Mouse (Mus musculus): ENCODE data around the gene Tspyl3.

Gene Tspyl3

DNA sequence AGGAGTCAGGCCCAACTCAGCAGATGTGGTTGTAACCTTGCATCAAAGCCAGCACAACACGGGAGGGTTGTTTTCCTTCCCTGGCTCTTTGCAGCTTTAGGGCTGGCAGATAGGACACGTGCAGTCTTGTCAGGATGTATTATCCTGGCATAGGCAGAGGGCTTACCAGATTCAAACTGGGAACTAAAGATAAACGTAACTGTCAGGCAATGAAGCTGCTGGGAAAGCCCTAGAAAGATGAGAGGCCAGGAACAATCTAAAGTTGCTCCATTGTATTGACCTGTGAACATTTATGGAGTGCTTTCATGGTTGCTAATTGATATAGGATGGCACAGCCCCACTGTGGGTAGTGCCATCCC lies 333 bp upstream of the Tspyl3 start:
- no peak for DNase-seq

DNA sequence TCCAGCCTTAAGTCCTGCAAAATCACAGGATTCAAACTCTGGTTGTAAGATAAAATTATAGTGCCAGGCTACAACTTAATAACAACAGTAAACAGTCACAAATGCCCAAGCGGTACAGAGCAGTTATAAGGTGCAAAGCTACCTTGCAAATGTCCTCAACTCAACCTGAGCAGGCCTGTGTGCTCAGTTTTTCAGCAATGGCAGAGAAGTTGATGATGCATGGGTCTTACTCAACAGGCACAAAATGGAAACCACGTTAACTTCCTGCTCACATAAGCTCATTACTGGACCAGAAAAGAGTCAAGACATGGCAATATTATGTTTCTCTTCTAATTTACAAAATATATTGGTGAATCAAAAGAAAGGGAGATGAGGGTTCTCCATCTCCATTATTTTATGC lies 2.7 kb downstream of the Tspyl3 start:
- no peak for DNase-seq

DNA sequence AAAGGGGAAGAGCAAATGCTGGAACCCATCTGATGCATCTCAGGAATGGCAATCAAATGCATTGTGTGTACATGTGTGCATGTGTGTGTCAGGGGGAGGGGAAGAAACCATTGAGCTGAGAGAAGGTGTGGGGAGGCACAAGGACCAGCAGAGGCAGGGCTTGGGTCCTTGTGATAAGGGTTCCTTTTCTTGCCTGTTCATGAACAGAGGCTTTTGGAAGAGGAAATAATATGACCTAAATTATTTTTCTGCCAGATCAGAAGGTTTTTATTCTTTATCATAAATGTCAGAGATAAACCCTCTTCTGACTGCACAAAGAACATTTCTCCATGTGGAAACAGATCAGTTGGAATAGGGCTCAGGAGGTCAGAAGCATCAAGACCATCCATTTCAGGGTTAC lies 3.1 kb downstream of the Tspyl3 start:
- no peak for DNase-seq

DNA sequence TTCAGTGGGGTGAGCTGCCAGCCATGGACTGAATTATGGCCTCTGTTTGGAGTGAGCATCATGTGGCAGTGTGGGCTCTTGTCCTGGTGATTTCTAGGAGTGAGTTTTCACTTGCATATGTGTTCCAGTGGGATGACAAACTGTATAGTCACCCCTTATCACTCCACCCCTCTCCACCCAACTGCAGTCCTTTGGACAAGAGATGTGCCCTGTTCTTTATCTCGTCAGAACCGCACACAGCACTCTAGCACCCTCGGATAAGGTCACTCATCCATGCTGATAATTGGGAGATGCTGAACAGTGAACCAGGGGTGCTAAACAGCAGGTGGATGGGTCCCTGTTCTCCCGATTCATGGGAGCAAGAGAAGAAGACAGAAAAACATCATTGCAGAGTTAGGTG lies 3.6 kb downstream of the Tspyl3 start:
- DNase-seq = no peak

DNA sequence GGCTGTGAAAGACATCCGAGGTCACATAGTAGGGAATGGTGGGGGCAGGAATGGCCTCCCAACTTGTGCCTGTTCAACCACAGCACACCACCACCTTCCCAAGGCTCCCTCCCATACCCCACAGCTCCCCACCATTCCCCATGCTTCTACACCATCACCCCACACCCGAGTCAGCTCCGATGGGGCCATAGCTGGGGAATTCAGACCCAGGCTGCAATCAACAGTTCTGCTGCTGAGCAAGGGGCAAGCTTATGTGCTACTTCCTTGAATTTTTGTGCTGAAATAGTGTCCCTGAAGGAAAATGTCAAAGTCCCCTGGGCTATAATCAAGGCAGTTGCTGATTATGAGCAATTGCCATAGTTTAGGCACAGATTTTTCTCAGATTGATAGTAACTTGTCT lies 6.7 kb downstream of the Tspyl3 start:
- DNase-seq = no peak

DNA sequence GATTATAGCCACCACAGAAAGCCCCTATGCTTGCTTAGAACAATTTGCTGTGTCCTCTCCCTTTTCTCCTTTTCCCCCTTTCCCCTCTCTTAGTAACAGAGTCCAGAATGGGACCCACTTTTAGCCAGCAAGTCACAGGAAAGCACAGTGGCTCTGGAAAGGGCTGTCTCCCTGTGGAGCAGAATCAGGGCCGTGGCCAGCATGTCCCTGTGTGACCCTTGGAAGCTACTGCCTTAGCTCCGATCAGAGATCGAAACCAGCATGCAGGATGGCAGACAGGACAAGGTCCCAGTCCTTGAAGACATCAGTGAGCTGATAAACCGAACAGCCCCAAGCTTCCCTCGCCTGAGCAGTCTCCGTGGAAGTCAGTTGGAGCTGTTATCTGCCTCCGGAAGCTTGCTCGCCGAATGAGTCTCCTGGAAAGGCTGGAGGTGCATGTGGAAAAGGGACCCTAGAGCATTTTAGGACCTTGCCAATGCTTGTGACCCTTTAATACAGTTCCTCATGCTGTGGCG lies 7.4 kb downstream of the Tspyl3 start:
- no peak for DNase-seq

DNA sequence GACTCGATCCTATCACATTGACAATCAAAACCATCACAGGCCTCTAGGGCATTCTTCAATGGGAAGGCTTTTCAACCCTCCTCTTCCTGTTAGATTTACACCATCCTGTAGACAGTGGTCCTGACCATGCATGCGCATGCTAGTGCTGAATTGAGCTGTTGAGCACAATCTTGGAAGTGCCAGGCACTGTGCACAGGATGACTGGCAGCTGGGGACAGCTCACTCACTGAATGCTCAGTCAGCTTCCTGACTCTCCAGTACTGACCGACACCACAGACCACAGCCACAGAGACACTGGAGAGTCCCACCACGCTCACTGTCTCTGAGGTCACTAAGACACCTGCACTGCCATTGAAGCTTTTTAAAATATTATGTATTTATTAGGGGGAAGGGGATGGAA lies 9.8 kb downstream of the Tspyl3 start:
- DNase-seq = no peak

DNA sequence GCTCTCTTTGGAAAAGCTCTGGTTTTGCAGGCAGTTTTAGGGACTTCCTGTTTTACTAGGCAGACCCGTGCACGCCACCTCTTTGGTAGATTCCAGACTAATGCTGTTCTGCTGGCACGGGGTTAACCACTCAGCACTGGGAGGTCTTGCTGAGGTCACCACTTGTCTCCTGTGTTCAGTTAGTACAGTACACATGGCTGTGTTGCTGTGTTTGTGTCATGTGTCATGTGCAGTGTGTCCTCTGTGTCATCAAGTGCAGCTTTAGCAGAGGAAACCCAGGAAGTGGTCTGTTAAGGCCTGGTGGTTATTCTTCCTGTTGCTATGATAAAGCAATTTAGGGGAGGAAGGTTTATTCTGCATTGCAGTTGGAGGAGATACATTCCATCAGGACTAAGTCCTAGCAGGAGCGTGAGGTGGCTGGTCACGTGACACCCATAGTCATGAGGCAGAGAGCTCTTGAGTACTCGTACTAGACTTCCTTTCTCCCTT lies 10.4 kb downstream of the Tspyl3 start:
- DNase-seq = no peak

DNA sequence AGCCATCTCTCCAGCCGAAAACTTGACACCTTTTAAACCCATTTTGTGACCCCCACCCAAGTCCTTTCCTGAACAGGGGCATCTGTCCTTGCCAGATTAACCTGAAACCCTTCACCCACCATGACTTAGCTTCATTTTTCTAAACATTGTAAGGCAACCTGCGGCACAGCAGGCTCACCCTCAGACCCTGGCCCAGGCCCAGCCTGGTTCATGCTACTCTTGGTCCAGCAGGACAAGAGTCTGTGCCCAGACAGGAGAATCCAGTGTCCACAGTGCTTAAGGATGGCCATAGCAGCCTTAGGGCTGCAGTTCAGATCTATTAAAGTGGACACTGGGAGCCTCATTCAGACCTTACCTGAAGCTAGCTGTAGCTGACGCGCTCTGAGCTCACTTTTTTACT lies 11.9 kb downstream of the Tspyl3 start:
- DNase-seq = no peak

DNA sequence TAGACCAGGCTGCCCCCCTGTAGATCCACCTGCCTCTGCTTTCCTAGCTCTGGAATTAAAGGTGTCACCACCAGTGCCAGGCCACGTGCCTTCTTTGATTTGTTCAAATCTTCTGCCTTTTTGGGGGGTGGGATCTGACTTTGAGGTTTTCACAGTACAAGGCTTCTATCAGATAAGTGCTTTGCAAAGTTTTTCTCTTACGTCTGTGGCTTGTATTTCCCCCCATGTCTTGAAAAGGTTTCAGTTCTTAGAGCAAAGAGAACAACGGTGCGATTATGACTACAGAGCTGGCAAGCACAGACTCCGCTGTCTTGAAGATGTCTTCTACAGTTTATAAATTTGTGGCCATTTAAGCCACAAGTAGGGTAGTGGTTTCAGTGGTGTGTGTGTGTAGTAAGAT lies 13.8 kb downstream of the Tspyl3 start:
- no peak for DNase-seq

DNA sequence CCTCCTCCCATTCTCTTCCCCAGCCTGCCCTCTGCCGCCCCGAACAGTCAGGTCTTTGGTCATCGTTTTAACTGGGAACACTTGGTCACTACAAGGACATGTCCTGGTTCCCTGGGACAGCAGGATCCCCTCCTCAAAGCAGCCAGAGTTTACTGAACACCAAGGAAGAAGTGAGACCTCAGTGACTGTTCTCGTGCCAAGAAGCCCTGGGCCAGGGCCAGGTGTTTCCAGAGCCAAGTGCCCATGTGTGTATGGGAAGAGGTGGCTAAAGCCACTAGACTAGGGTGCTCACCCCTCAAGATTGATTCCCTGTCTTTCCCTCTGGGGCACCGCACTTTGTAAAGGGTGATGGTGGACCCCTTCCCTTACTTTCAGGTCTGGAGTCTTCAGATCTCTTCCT lies 16.0 kb downstream of the Tspyl3 start:
- no peak for DNase-seq

DNA sequence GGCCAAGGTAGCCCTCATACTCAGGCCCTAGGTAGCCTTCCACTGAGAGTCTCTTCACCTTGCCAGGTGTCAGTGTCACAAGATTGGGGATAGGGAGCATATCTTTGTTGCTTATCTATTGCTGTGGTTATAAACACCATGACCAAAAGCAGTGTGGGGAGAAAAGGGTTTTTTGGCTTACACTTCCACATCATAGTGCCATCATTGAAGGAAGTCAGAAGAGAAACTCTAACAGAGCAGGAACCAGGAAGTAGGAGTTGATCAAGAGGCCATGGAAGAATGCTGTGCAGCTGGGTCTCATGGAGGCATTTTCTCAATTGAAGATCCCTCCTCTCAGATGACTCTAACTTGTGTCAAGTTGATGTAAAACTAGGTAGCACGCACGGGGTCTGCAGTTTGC lies 17.1 kb downstream of the Tspyl3 start:
- no peak for DNase-seq

DNA sequence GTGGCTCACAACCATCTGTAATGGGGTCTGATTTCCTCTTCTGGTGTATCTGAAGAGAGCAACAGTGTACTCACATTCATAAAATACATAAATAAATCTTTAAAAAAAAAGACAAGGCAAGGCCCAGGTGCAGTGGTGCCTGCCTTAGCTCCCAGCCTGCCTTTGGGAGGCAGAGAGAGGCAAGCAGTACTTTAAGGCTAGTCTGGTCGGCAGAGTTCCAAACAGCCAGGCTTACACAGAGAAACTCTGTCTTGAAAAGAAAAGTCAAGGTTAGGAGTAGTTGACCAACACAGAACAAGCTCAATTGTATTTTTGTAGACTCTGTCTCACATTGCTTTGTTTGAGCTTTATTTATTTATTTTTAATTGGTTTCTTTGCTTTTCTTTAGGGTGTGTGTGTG lies 22.5 kb downstream of the Tspyl3 start:
- DNase-seq = no peak

DNA sequence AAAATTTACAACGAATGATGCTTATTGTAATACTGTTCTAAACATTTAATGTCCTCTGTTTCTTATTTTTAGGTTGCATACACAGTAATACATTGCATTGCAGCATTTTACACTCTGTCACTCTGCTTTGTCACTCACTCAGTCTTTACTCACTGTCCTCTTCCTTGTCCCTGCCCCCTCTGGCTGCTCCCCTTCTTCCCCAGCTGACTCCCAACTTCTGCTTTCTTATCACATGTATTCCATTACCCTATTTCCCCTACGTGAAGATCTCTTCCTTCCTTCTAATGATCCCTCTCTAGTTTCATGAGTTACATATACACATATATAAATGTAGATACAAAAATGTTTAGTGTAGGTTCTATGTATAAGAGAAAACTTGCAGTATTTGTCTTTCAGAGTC lies 26.1 kb downstream of the Tspyl3 start:
- DNase-seq = no peak

DNA sequence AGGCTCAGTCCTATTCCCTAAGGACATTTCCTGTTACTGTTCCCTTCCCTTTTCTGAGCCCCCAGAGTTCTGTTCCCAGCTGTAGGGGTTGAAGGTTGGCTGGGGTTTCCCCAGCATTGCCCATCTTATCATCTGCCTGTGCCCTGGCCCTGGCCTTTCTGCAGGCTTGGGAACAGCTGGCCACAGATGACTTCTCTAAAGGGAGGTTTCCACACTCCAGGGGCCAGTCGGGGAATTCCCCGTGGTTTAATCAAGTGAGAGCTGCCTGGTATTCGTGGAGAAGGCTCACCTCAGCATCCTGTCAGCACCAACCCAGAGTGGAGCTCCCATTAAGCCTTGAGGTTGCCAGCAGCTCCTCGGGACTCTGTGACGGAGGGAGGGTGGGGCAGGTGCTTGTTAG lies 26.8 kb downstream of the Tspyl3 start:
- peak in 1 of 2 experiments; percentile 32 for DNase-seq

DNA sequence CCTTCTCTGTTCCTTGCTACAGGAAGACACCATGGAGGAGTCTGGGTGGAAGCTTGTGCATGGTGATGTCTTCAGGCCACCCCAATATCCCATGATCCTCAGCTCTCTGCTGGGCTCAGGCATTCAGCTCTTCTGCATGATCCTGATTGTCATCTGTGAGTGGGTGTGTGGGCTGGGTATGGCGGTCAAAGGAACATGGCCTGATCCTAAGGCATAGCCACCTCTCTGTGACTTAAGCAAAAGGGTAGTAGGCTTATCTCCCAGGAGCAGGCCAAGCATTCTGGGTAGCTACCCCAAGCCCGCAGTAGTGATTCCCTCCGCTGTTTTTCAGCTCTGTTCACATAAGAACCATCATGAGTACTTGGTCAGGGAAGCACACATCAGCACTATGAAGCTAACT lies 31.0 kb downstream of the Tspyl3 start:
- no peak for DNase-seq

DNA sequence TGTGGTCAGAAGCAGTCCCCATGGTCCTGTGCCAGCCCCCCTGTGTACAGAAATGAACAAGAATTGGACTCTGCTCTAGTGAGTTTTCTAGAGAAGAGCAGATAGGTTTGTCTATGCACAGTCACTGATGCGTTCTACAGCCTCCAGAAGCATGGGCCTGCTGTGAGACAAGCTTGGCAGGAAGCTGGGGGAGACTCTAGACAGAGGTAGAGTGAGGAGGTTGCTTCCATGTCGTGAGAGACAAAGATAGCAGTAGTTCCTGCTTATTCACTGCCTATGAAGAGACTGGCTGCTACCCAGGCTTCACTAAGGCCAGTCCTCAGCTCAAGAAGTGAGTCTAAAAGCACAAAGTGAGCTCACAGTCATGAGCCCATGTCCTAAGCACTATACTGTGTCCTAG lies 34.0 kb downstream of the Tspyl3 start:
- DNase-seq = no peak

DNA sequence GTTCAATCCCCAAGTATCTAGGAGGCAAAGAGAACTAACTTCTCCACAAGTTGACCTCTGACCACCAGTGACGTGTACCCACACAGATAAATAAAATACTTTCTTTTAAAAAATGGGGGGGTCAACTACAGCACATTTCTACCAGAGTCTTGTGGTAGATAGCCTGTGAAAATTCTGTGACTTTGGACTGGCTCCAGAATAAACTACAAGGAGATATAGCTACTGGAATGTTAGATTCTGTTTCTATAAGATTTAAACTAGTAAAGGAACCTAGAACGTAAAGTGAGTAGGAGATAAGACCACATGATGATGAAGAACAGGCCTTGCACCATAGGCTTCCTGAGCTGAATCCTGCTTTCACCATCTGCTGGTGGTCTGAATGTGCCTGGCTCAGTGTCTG lies 37.4 kb downstream of the Tspyl3 start:
- no peak for DNase-seq

DNA sequence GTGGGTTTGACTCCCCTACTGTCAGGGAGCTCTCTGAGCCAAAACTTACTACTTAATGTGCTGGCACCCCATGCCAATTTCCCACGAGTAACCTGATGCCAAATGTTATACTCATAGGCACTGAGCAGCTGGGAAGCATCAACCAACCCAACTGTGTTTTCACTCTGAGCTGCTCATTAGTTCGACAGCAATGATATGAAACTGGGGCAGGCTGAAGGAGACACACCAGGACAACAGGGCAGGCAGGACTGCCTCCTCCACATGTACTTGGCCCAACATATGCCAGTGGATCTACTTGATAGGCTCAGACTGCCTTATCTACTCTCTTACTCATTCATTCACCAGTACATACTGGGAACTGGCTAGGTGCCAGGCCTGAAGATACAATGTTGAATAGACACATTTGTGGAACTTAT lies 39.1 kb downstream of the Tspyl3 start:
- DNase-seq = no peak

DNA sequence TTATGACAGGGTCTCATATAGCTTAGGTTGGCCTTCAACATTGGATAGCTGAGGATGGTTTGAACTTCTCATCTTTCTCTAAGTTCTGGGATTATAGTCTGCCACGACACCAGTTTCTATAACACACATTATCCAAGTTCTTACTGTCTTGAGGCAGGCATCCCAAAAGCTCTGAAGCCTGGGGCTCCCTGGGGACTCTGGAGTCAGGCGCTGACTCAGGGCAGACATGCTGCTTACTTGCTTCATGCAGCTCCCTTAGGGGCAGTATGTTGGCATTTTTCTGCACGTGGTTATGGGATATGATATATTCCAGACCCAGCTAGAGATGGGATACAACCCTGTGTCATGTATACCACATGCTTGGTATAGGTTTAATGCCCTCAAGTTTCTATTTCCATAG lies 45.3 kb downstream of the Tspyl3 start:
- DNase-seq = no peak

DNA sequence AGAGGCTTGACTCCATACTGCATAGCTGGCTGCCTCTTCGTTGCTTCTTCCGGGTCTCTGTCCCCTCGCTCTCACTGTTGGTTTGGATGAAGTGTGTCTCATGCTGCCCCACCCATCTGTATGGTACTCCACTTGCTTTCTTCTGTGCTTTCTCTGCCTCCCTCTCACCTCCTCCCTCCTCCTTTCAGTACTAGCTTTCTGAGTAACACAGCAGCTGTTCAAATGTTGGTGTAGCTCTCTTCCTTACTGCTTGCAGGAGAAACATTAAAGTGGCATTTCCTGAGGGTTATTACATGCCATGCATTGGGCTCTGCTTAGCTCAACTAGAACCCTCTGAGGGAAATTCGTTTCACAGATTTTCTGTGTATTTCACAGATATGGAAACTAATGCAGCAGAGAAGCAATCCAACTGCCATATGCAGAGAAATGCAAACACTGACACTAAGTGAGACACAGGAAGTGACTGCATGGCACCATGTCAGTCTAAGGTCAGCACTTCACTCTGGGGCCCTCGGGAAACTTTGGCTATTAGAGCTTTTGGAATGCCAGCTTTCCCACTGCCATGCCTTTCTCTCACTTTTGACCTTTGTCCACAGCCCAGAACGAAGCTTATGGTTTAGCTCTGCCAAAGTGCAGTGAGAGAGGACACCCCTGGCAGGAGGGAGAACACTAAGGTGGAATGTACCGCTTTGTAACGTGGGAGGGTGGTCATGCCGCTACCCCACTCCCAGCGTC lies 45.9 kb downstream of the Tspyl3 start:
- peak in 1 of 2 experiments; percentile 24 for DNase-seq

DNA sequence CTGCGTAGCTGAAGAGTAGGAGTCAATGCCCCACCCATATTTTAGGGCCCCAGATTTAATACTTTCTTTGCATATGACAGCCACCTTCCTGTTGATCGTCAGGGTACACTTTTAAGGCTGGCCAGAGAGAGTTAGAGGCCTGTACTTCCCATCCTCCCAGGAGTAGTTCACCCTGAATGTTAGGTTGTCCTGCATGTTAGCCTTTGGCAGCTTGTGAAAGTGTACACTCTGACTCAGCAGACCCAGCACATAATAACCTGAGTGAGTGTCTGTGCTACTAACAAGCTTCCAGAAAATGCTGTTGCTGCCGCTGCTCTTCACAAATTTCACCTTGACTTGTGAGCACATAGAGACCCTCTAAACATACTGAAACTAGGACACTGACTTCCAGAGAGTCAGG lies 48.1 kb downstream of the Tspyl3 start:
- DNase-seq = no peak

DNA sequence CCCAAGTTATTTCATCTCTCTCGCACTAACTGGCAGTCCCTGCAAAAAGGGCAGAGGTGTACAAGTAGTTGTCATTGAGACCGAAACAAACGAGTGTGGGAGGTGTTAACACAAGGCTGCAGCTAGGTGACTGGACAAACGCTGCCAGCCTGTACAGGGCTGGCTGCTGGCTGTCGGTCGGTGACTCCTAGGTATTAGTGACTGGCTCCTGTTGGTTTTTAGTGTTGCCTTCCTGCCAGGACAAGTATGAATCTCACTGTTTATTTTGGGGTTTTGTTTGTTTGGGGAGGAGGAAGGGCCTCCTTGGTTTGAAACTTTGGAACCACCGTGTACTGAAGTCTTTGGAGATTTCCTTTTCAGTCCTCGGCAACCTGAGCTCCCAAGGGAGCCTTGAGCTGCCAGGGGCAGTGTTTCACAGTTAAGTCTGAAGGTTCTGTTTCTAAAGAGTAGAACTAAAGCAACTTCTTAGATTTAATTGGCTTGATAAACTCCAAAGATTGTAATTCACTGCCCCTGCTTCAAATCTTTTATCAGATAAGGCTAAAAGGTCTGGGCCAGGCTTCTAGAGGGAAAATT lies 49.2 kb downstream of the Tspyl3 start:
- DNase-seq = no peak
